Mouse (Mus musculus): ENCODE measurements around the gene Eif2ak4.

DNA sequence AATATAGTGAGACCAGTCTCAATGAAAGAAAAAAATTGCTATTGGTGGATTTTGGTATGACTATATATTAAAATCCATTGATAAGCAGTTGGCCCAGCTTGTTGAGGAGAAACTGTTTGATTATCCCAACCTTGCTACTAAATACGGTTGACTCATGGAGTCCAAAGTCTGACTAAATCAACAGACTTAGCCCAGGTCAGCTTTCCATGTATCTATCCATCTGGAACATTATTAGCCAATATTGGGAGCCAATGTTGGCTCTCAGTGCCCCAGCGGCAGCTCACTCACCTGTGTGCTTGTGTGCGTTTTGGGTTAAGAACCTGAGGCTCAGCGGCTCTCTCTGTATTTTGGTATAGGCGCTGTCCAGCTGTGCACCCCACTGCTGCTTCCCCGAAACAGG is 62.6 kb downstream of the Eif2ak4 start:
- no peak for TF ChIP-seq POLR2A (IDR thresholded peaks at IDR 0.05; ENCODE audit: low read depth, low read length)
- TF ChIP-seq CTCF (IDR thresholded peaks at IDR 0.05; ENCODE audit: extremely low read depth, insufficient read depth, insufficient read length, insufficient replicate concordance): no peak
